8 mouse cellular contexts compared by ENCODE assay signal in the genomic region with DNA sequence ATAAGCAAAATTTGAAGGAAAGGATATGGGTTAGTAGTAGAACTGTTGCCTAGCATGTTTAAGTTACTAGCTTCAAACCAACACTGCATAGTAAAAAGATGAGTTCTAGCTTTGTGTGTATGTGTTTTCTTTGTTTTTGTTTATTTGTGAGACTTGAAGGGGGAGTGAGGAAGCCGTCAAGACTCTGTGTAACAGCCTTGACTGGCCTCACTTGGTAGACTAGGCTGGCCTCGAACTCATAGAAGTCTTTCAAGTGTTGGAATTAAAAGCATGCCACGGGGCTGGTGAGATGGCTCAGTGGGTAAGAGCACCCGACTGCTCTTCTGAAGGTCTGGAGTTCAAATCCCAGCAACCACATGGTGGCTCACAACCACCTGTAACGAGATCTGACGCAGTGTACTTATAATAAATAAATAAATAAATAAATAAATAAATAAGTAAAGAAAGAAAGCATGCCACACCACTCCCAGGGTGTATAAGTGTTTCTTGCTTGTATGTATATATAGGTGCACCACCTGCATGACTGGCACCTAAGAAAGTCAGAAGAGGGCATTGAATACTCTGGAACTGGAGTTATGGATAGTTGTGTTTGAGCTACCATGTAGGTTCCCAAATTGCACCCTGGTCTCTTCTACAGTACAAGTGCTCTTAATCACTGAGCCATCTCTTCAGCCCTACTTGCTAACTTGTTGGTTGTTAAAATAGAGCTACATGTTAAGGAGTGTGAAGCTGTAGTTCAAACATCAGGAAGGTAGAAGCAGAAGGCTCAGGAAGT. TPM values are rescaled to one million over a fixed set of nuclear protein-coding genes. Genes with fewer than 3 reads are reported as not detected.
A peak's percentile ranks its signal among the peaks of the same experiment; 100 is the strongest.
DNase-seq lines count a peak whose midpoint lies in the region; ATAC-seq and TF ChIP-seq lines count a peak whose summit lies in the region.

No protein-coding gene starts in this region.

- no peaks in the 10 kb centered on the region for H3K36me3 ChIP-seq in heart, embryonic 14.5 days (ENCODE audit: control insufficient read depth, insufficient read depth, low read length)
- no peaks in the 10 kb centered on the region for H3K36me3 ChIP-seq in heart, embryonic 11.5 days (ENCODE audit: control insufficient read depth, insufficient read depth, low read length)

- peaks cover 2 to 6% of the 10 kb centered on the region in 2 experiments; a peak in 2 of 4 replicates for H3K4me1 ChIP-seq in heart, embryonic 14.5 days (ENCODE audit: control insufficient read depth in 2 of 2, insufficient read depth in 2 of 2, low read length in 2 of 2)
- H3K4me1 ChIP-seq in heart, embryonic 11.5 days (ENCODE audit: control insufficient read depth, insufficient read depth, low read length): peaks cover 4% of the 10 kb centered on the region; the same call in 1 of the 2 replicates
- H3K4me1 ChIP-seq in embryonic fibroblast, embryonic 13.5 days (ENCODE audit: control insufficient read depth, insufficient read depth, low read length): no peaks in the 10 kb centered on the region

- H3K9me3 ChIP-seq in heart, embryonic 14.5 days (ENCODE audit: control insufficient read depth, low read length): no peaks in the 10 kb centered on the region
- no peaks in the 10 kb centered on the region for H3K9me3 ChIP-seq in heart, embryonic 11.5 days (replicated peaks; ENCODE audit: control insufficient read depth, low read length)

- 0 out of 2 replicates have a peak overlapping the region, but pooled peaks have one; percentile 44 for H3K9ac ChIP-seq in heart, embryonic 14.5 days (ENCODE audit: low read length)
- no peak overlapping the region for H3K9ac ChIP-seq in heart, embryonic 11.5 days (ENCODE audit: low read depth, low read length)

- TF ChIP-seq CTCF in embryonic fibroblast, embryonic 13.5 days (IDR thresholded peaks at IDR 0.05; ENCODE audit: borderline replicate concordance, insufficient read depth, low read length): no peak

- peak; percentile 80 for TF ChIP-seq POLR2A in embryonic fibroblast, embryonic 13.5 days (IDR thresholded peaks at IDR 0.05; ENCODE audit: low read depth, low read length)

- intact Hi-C loops in left cerebral cortex, postnatal 25 days (cut with DNase I): no loop called here

- WGBS in heart, embryonic 14.5 days: 51% methylated on average over 6 of the region's 6 CpGs
- WGBS in heart, embryonic 11.5 days (ENCODE audit: insufficient replicate concordance): 45% methylated on average over 6 of the region's 6 CpGs

- DNase-seq in A20 (ENCODE audit: low read depth, low spot score) (peak; percentile 33), adipocyte (ENCODE audit: low spot score) (no peak)
- no peak for DNase-seq in frontal cortex, postnatal 25 days (ENCODE audit: low spot score in 2 of 2)
- no peak for DNase-seq in left cerebral cortex, postnatal 25 days (ENCODE audit: low spot score in 2 of 2)

- H3K27me3 ChIP-seq in heart, embryonic 14.5 days (ENCODE audit: control insufficient read depth, insufficient read depth, low read length): no peaks in the 10 kb centered on the region
- H3K27me3 ChIP-seq in heart, embryonic 11.5 days (ENCODE audit: control insufficient read depth, insufficient read depth, low read length): no peaks in the 10 kb centered on the region

- peak overlapping the region in 1 of 2 experiments; percentile 80; a peak in 2 of 4 replicates for H3K27ac ChIP-seq in heart, embryonic 14.5 days (replicated peaks in 1 of 2; ENCODE audit: control insufficient read depth in 1 of 2, insufficient read depth in 1 of 2, low read depth in 2 of 2, low read length in 2 of 2)
- no peak overlapping the region for H3K27ac ChIP-seq in heart, embryonic 11.5 days (ENCODE audit: low read depth, low read length)
- H3K27ac ChIP-seq in embryonic fibroblast, embryonic 13.5 days (ENCODE audit: insufficient read depth, low read length): no peak overlapping the region

- H3K4me3 ChIP-seq in heart, embryonic 14.5 days (ENCODE audit: control insufficient read depth in 1 of 2, insufficient read depth in 1 of 2, low read depth in 1 of 2, low read length in 2 of 2): no peak overlapping the region
- H3K4me3 ChIP-seq in heart, embryonic 11.5 days (ENCODE audit: low read depth, low read length): no peak overlapping the region
- H3K4me3 ChIP-seq in embryonic fibroblast, embryonic 13.5 days (ENCODE audit: insufficient read depth, low read length): no peak overlapping the region

- H3K4me2 ChIP-seq in heart, embryonic 14.5 days (ENCODE audit: low read length): peak overlapping the region; percentile 73; the same call in 1 of the 2 replicates
- no peak overlapping the region for H3K4me2 ChIP-seq in heart, embryonic 11.5 days

- ATAC-seq in heart, embryonic 14.5 days (ENCODE audit: insufficient number of reproducible peaks, insufficient read depth, low FRiP score, low read depth): no peak
- ATAC-seq in heart, embryonic 11.5 days (replicated peaks; ENCODE audit: insufficient number of reproducible peaks, low FRiP score, low TSS enrichment): no peak
- ATAC-seq in megakaryocyte, adult 5-6 weeks (ENCODE audit: poor library complexity, severe bottlenecking): peak; percentile 5

RNA-seq across cellular contexts. Expression of a gene that starts 18.9 kb away (rescaled TPM):
- polyA plus RNA-seq in heart, embryonic 14.5 days (2014; fragmentation: Nextera tagmentation; extraction: Ambion mirVana): 0.28 and 0.38 TPM in 2 replicates
- polyA plus RNA-seq in heart, embryonic 11.5 days (2014; fragmentation: Nextera tagmentation; extraction: Ambion mirVana): 0.30 and 0.96 TPM in 2 replicates
- polyA plus RNA-seq in embryonic fibroblast, embryonic 13.5 days (2011; ENCODE audit: insufficient read length, low read depth, missing spikeins): 0.11 and 0.30 TPM in 2 replicates
- total RNA-seq in megakaryocyte, adult 5-6 weeks (2015): 0.13 and 0.43 TPM in 2 replicates
- total RNA-seq in megakaryocyte, adult 5-6 weeks (2017): 0.15 and 1.1 TPM in 2 replicates
- under 1 TPM; 0.25 to 0.32 TPM for total RNA-seq in left cerebral cortex, postnatal 25 days (2021)

RNA-seq across cellular contexts. Expression of a gene that starts 19.0 kb away (rescaled TPM):
- 10.0 and 11.7 TPM in 2 replicates for polyA plus RNA-seq in heart, embryonic 14.5 days (2014; fragmentation: Nextera tagmentation; extraction: Ambion mirVana)
- 11.6 and 11.9 TPM in 2 replicates for polyA plus RNA-seq in heart, embryonic 11.5 days (2014; fragmentation: Nextera tagmentation; extraction: Ambion mirVana)
- 5.0 and 8.6 TPM in 2 replicates for polyA plus RNA-seq in embryonic fibroblast, embryonic 13.5 days (2011; ENCODE audit: insufficient read length, low read depth, missing spikeins)
- 4.6 and 4.8 TPM in 2 replicates for total RNA-seq in megakaryocyte, adult 5-6 weeks (2015)
- 5.2 and 5.7 TPM in 2 replicates for total RNA-seq in megakaryocyte, adult 5-6 weeks (2017)
- total RNA-seq in left cerebral cortex, postnatal 25 days (2021): 1 to 10 TPM; 4.1 TPM
